Mouse (Mus musculus) forebrain, embryonic 12.5 days (tissue): ENCODE measurements around the gene Zmynd15. TPM values are rescaled to one million over a fixed set of nuclear protein-coding genes. Genes with fewer than 3 reads are reported as not detected.
A peak's percentile ranks its signal among the peaks of the same experiment; 100 is the strongest.
"Not testable (repeated sequence)": the region's sequence is repeated elsewhere in the genome, so short reads cannot be mapped to it uniquely, and the experiment has no call there.

Experiments
- ATAC-seq: fragments of 200-750 bp; cut with Nextera tagmentation; 2 replicates; pipeline ENCODE4 v1.8.0; 2017; ENCODE audit warnings: moderate TSS enrichment; ENCODE audit not compliant: low FRiP score
- H3K27ac ChIP-seq: fragments of 300-500 bp; sonication (generic); 2 replicates; pipeline ENCODE4 v1.5.1; 2016; ENCODE audit warnings: mild to moderate bottlenecking
- H3K27me3 ChIP-seq: fragments of 300-500 bp; sonication (generic); 2 replicates; pipeline ENCODE4 v1.6.1; 2016; ENCODE audit warnings: mild to moderate bottlenecking
- H3K36me3 ChIP-seq: fragments of 300-500 bp; sonication (generic); replicated peaks from 2 replicates; pipeline ENCODE4 v1.6.1; 2016; ENCODE audit warnings: mild to moderate bottlenecking
- H3K4me1 ChIP-seq: fragments of 300-500 bp; sonication (generic); 2 replicates; pipeline ENCODE4 v1.6.1; 2016
- H3K4me2 ChIP-seq: fragments of 300-500 bp; sonication (generic); 2 replicates; pipeline ENCODE4 v1.6.1; 2016; ENCODE audit warnings: mild to moderate bottlenecking, moderate library complexity
- H3K4me3 ChIP-seq: fragments of 300-500 bp; sonication (generic); replicated peaks from 2 replicates; pipeline ENCODE4 v1.5.1; 2016; ENCODE audit warnings: mild to moderate bottlenecking
- H3K9ac ChIP-seq: fragments of 300-500 bp; sonication (generic); 2 replicates; pipeline ENCODE4 v1.6.1; 2016; ENCODE audit warnings: mild to moderate bottlenecking
- H3K9me3 ChIP-seq: fragments of 300-500 bp; sonication (generic); 2 replicates; pipeline ENCODE4 v1.6.1; 2016
- WGBS: fragments of 180-500 bp; shearing (Covaris S2); methylation state at CpG from one replicate; pipeline ENCODE4 v1.1.7; 2016; 5-methylcytosine and 5-hydroxymethylcytosine counted together
- polyA plus RNA-seq: library from polyadenylated mRNA; unstranded; fragments of >200 nt; fragmentation: Nextera tagmentation; extraction: Ambion mirVana; gene quantifications from 2 replicates; pipeline ENCODE4 v1.2.1, GENCODE M21; 2016

The Zmynd15 gene
- polyA plus RNA-seq, 1 experiment from 2014 or later = 0.43 TPM

DNA sequence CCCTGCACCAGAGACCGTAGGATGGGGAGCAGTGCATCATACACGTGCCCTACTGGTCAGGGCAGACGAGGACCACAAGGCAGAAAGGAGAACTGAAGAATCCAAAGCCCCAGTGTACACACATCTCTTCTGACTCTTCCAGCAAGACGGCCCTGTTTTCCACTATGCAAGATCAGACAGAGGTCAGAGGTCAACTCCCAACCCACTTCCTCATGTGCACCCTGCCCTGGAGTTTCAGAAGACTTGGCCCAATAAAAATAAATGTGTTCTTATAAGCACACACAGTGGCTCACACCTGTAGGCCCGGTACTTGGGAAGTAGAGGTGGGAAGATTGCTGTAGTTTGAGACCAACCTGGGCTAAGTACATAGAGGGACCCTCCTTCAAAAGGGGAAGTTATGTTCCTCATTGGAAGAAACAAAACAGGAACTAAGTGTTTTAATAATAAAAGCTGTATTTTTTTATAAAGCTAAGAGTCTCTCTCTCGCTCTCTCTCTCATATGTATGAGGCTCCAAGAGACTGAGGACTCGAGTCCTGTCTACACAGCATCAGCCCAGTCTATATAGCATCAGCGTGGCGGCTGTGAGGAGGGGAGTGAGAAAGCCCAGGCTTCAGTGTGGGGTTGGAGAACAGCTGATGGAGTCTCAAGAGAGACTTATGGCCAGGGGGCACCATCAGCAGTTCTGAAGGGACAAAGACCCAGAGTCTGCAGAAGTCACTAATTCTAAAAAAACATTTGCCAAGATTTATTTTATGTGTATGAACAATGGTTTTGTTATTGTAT lies 5.8 kb upstream of the Zmynd15 start:
- no peak for ATAC-seq
- Histone ChIP-seq H3K4me2 (no peak overlapping the region), H3K9ac (no peak overlapping the region), H3K27me3 (peaks cover 1% of the 10 kb centered on the region), H3K4me1 (peaks cover 15% of the 10 kb centered on the region), H3K9me3 (no peaks in the 10 kb centered on the region), H3K36me3 (peaks cover 3% of the 10 kb centered on the region; the same call in 1 of the 2 replicates), H3K27ac (no peak overlapping the region), H3K4me3 (no peak overlapping the region)
- 94% methylated on average over 9 of the region's 9 CpGs for WGBS

DNA sequence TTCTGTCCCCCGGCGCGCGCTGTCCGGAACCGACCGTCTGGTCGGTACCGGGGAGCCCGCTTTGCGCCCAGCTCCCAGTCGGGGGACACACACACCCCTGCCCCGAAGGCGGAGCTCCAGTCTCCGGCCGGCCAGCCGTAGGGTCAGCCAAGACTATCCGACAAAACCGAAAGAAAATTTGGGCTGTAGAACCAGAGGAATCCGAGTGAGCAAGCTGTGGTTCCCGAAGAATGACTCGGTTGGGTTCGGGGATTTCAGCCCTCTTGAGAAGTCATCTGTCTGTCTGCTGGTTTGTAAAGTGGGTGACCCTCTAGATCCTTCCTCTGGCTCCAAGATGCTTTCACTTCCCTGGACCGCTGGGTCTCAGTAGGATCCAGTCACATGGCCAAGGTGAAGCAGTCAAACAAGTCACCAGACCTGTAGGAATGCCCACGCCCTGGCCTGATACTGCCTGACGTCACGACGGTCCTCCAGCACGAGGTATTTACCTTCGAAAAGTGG lies 418 bp downstream of the Zmynd15 start, which contains the start of gene Cxcl16:
Gene Cxcl16 (minus strand): TSS at position 384 of the 501 bp plus-strand sequence.
- Histone ChIP-seq H3K4me3 (peak within 1 kb of the TSS; percentile 40), H3K36me3 (no peaks in the 10 kb centered on the region), H3K4me1 (peaks cover 13% of the 10 kb centered on the region), H3K27me3 (peaks cover 56% of the 10 kb centered on the region), H3K4me2 (peak within 1 kb of the TSS; percentile 69), H3K9me3 (no peaks in the 10 kb centered on the region), H3K9ac (peak within 1 kb of the TSS; percentile 49), H3K27ac (no peak within 1 kb of the TSS)
- ATAC-seq = no peak
- WGBS = 8% methylated on average over 30 of the region's 30 CpGs

DNA sequence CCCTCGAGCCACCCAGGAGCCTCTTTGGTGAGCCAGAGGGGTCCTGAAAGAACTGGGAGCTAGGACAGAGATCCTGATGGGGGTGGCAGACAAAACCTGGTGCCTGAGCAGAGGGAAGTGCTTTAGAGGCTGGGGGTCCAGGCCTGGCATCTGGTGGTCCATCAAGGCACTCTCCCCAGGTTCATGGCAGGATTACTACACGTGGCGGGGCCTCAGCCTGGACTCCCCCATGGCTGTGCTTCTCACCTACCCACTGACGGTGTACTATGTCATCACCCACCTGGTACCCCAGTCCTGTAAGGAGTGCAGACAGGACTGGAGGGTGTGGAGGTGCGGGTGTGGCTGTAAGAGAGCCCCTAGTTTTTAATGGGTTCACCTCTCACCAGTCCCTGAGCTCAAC lies 4.7 kb downstream of the Zmynd15 start:
- WGBS = 77% methylated on average over 5 of the region's 5 CpGs
- Histone ChIP-seq H3K4me2 (no peak overlapping the region), H3K9me3 (no peaks in the 10 kb centered on the region), H3K4me1 (peaks cover 21% of the 10 kb centered on the region), H3K4me3 (no peak overlapping the region), H3K27ac (no peak overlapping the region), H3K9ac (no peak overlapping the region), H3K36me3 (no peaks in the 10 kb centered on the region), H3K27me3 (peaks cover 83% of the 10 kb centered on the region)
- no peak for ATAC-seq

GRCm38 (mm10) chr11:70465211-70465610 lies 6.0 kb downstream of the Zmynd15 start:
- Histone ChIP-seq H3K4me1 (peaks cover 12% of the 10 kb centered on the region), H3K4me3 (peak overlapping the region; percentile 25), H3K4me2 (peak overlapping the region; percentile 46), H3K27ac (no peak overlapping the region), H3K9ac (peak overlapping the region; percentile 36; the same call in 1 of the 2 replicates), H3K27me3 (peaks cover 71% of the 10 kb centered on the region), H3K9me3 (no peaks in the 10 kb centered on the region), H3K36me3 (no peaks in the 10 kb centered on the region)
- WGBS = 23% methylated on average over 16 of the region's 16 CpGs
- ATAC-seq = no peak

GRCm38 (mm10) chr11:70465824-70466223 lies 6.6 kb downstream of the Zmynd15 start:
- Histone ChIP-seq H3K4me3 (peak overlapping the region; percentile 25), H3K4me2 (peak overlapping the region; percentile 46), H3K36me3 (no peaks in the 10 kb centered on the region), H3K27ac (no peak overlapping the region), H3K9ac (peak overlapping the region; percentile 36; the same call in 1 of the 2 replicates), H3K27me3 (peaks cover 65% of the 10 kb centered on the region), H3K9me3 (no peaks in the 10 kb centered on the region), H3K4me1 (peaks cover 12% of the 10 kb centered on the region)
- WGBS = 8% methylated on average over 23 of the region's 23 CpGs
- ATAC-seq = no peak

GRCm38 (mm10) chr11:70467902-70468619 lies 8.8 kb downstream of the Zmynd15 start:
- Histone ChIP-seq H3K4me2 (no peak overlapping the region), H3K36me3 (no peaks in the 10 kb centered on the region), H3K27ac (no peak overlapping the region), H3K9ac (no peak overlapping the region), H3K9me3 (no peaks in the 10 kb centered on the region), H3K4me3 (no peak overlapping the region), H3K27me3 (peaks cover 49% of the 10 kb centered on the region), H3K4me1 (peaks cover 12% of the 10 kb centered on the region)
- 92% methylated on average over 5 of the region's 5 CpGs for WGBS
- no peak for ATAC-seq

DNA sequence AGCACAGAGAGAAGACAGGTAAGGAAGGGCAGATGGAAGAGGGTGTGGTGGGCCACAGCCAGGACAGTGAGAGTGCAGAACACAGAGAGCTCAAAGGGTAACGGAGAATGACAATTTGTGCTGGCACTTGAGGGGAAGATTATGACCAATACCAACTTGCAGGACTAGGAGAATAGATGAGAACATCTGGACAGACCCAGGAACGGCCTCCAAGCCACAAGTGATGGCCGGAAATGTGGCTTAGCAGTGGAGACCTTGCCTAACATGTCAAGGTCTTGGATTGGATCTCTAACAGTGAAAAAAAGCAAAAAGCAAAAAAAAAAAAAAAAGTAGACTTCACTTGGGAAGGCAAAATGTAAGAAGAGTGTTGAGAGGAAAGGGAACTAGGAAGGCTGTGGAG lies 10.5 kb downstream of the Zmynd15 start:
- H3K27me3 ChIP-seq = peaks cover 33% of the 10 kb centered on the region
- no peaks in the 10 kb centered on the region for H3K36me3 ChIP-seq
- ATAC-seq = no peak
- no peak overlapping the region for H3K27ac ChIP-seq
- no peak overlapping the region for H3K4me3 ChIP-seq
- H3K9ac ChIP-seq = no peak overlapping the region
- H3K9me3 ChIP-seq = no peaks in the 10 kb centered on the region
- H3K4me1 ChIP-seq = peaks cover 12% of the 10 kb centered on the region
- H3K4me2 ChIP-seq = no peak overlapping the region
- 88% methylated on average over 3 of the region's 3 CpGs for WGBS

DNA sequence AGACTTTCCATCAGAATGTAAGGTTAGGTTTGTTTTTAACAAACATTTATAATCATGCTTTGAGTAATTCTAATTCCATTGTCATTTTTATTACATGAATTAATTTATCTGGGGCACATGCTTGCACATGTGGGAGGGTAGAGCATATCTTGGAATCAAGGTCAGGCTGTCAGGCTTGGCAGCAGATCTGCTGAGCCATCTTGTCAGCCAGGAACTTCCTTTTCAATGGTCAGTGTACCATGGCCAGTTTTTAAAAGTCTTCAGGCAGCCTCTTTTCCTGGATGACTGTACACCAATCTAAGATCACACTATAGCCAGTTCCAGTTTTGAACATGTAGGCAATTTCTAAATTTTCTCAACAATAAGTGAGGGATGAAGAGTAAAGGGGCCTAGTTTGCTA lies 13.5 kb downstream of the Zmynd15 start:
- H3K4me3 ChIP-seq = no peak overlapping the region
- H3K27ac ChIP-seq = no peak overlapping the region
- 0 out of 2 replicates have a peak, but pooled peaks cover 3% of the 10 kb centered on the region for H3K27me3 ChIP-seq
- H3K36me3 ChIP-seq = no peaks in the 10 kb centered on the region
- H3K4me1 ChIP-seq = no peaks in the 10 kb centered on the region
- no peaks in the 10 kb centered on the region for H3K9me3 ChIP-seq
- H3K4me2 ChIP-seq = no peak overlapping the region
- no peak overlapping the region for H3K9ac ChIP-seq
- no peak for ATAC-seq

- WGBS = 82% methylated on average over 5 of the region's 5 CpGs
- H3K9ac ChIP-seq, H3K4me1 ChIP-seq, H3K27me3 ChIP-seq, H3K9me3 ChIP-seq, H3K27ac ChIP-seq, ATAC-seq, H3K36me3 ChIP-seq, H3K4me3 ChIP-seq, H3K4me2 ChIP-seq: not testable (repeated sequence)
Observed at GRCm38 (mm10) chr11:70473291-70473690, 14.1 kb downstream of the Zmynd15 start.

- Histone ChIP-seq H3K9ac (no peak overlapping the region), H3K9me3 (no peaks in the 10 kb centered on the region), H3K4me3 (no peak overlapping the region), H3K4me2 (no peak overlapping the region), H3K4me1 (no peaks in the 10 kb centered on the region), H3K27me3 (no peaks in the 10 kb centered on the region), H3K27ac (no peak overlapping the region), H3K36me3 (no peaks in the 10 kb centered on the region)
- no peak for ATAC-seq
- 83% methylated on average over 12 of the region's 12 CpGs for WGBS
Observed at GRCm38 (mm10) chr11:70474872-70475534, 15.8 kb downstream of the Zmynd15 start.

DNA sequence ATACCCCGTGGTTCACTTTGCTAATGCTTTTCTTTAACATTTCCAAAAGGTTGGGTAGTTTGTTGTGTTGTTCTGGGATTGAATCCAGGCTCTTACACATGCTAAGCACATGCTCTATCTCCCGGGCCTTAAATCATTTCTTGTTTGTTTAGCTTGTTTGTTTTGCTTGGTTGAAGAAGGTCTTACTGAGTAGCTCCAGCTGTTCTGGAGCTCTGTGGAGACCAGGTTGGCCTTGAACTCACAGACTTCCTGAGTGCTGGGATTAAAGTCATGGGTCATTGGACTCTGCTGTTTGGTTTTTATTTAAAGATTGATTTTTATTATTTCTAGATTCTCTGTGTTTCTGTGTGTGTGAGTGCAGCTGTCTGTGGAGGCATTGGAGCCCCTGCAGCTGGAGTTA lies 26.3 kb downstream of the Zmynd15 start:
- Histone ChIP-seq H3K9me3 (no peaks in the 10 kb centered on the region), H3K9ac (no peak overlapping the region), H3K27me3 (peaks cover 3% of the 10 kb centered on the region; the same call in 1 of the 2 replicates), H3K4me1 (no peaks in the 10 kb centered on the region), H3K4me3 (no peak overlapping the region), H3K4me2 (no peak overlapping the region), H3K27ac (no peak overlapping the region), H3K36me3 (no peaks in the 10 kb centered on the region)
- WGBS = 62% methylated on average over 2 of the region's 2 CpGs
- no peak for ATAC-seq

DNA sequence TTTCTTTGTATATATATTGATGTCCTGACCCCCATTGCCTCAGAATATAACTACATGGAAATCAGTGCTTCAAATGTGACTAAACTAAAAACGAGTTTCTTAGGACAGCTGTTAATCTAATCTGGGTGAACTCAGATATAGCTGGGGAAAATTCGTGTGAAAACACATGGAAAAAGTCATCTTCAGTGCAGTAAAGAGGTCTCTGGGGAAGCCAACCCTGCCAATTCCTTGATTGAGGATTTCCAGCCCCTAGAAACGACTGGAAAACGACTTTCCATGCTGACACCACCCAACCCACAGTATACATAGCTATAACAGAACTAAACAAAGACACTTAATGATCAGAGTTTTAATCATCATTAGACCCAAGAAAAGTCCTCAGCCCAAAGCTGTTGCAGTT lies 28.6 kb downstream of the Zmynd15 start:
- no peak for ATAC-seq
- WGBS = 52% methylated on average over 4 of the region's 4 CpGs

More for the DNA sequence above, 28.6 kb downstream of the Zmynd15 start:
- H3K9me3 ChIP-seq = no peaks in the 10 kb centered on the region
- no peak overlapping the region for H3K4me2 ChIP-seq
- no peak overlapping the region for H3K27ac ChIP-seq
- H3K4me3 ChIP-seq = no peak overlapping the region
- no peak overlapping the region for H3K9ac ChIP-seq
- peaks cover 3% of the 10 kb centered on the region; the same call in 1 of the 2 replicates for H3K27me3 ChIP-seq
- H3K4me1 ChIP-seq = no peaks in the 10 kb centered on the region
- no peaks in the 10 kb centered on the region for H3K36me3 ChIP-seq
